Mouse (Mus musculus): ENCODE results near the gene Dnah6. TPM values are rescaled to one million over a fixed set of nuclear protein-coding genes. Genes with fewer than 3 reads are reported as not detected.

Gene Dnah6
- total RNA-seq, 2 experiments from 2014 or later: 1.1 to 1.2 TPM

DNA sequence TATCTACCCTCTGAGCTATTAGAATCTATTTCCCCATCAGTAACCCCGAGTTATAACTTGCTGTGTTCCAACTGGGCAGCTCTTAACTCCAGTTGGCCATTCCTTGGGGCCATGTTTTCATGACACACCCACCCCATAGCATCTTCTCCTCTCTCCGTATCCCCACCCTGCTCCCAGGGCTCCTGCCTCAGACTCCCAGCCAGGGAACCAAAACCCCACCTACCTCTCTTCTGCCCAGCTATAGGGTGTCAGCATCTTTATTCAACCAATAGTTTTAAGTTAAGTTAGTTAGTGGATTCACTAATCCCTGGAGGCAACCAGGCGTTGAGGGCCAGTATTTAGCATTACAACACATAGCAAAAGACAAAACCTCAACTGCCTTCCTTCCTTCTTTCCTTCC, 7.4 kb upstream of the Dnah6 start:
- intact Hi-C loops (cut with DNase I): loop anchor here (5.0 to 10.0 kb wide), 2 partner anchors 287 to 584 kb away; no protein-coding TSS in a partner anchor
- DNase-seq: no peak

- DNase-seq: no peak
- intact Hi-C loops (cut with DNase I): loop anchor here (5.0 to 10.0 kb wide), 2 partner anchors 286 to 584 kb away; no protein-coding TSS in a partner anchor
These were observed 7.0 kb upstream of the Dnah6 start for GRCm38 (mm10) chr6:73228408-73228807.

- intact Hi-C loops (cut with DNase I): loop anchor here (5.0 to 10.0 kb wide), 2 partner anchors 285 to 583 kb away; no protein-coding TSS in a partner anchor
- DNase-seq: no peak
These were observed 6.1 kb upstream of the Dnah6 start for GRCm38 (mm10) chr6:73227376-73228158.

DNA sequence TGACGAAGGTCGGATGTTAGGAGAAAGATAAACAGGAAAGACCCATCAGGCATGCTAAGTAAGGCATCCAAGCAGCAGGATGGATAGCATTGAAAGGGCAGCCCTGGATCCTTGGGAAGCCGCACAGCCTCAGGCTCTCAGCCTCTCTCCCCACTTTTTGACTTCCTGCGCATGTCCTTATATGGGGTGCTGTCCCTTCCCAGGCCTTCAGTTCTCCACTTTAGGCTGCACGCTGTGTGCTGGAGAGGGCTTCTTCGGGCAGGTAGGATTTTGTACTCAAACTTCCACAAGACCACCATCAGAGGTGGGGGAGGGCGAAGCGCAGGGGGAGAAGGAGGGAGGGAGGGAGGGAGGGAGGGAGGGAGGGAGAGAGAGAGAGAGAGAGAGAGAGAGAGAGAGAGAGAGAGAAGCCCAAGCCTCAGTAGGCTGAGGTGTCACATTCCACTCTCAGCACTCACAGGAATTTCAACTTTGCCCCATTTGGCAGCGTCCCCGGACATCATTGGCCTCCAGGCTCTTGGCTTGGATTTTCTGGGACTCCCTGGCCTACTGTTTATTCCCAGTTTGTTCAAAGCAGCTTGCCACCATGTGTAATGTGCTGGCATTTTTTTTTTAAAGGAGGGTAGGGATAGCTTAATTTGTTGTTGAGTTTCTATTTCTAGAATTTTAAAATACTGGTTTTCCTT, 1.5 kb upstream of the Dnah6 start:
- DNase-seq: peak; percentile 66
- intact Hi-C loops (cut with DNase I): loop anchor here (10.0 kb wide), 1 partner anchor 578 kb away; no protein-coding TSS in a partner anchor

- intact Hi-C loops (cut with DNase I): loop anchor here (10.0 kb wide), 1 partner anchor 577 kb away; no protein-coding TSS in a partner anchor
- DNase-seq: no peak
These were observed 696 bp upstream of the Dnah6 start for GRCm38 (mm10) chr6:73221958-73222735.

- DNase-seq: no peak
- intact Hi-C loops (cut with DNase I): no loop called here
These were observed 9.8 kb downstream of the Dnah6 start for GRCm38 (mm10) chr6:73211602-73212001.

DNA sequence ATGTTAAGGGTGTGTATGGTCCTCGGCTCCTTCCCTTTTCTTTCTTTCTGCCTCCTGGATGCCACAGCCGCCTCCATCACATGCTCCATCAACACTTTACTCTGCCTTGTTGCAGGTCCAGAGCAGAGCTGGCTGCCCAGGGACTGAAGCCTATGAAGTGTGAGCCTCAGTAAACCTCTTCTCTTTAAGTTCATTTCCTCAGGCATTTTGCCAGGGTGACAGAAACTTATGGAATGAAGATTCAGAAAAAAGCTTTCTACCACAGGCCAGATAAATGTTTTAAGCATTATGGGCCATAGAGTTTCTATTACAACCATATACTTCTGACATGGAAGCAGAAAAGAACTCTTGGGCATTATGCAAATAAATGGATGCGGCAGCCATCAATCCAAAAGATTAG, 10.4 kb downstream of the Dnah6 start:
- intact Hi-C loops (cut with DNase I): no loop called here
- no peak for DNase-seq

DNA sequence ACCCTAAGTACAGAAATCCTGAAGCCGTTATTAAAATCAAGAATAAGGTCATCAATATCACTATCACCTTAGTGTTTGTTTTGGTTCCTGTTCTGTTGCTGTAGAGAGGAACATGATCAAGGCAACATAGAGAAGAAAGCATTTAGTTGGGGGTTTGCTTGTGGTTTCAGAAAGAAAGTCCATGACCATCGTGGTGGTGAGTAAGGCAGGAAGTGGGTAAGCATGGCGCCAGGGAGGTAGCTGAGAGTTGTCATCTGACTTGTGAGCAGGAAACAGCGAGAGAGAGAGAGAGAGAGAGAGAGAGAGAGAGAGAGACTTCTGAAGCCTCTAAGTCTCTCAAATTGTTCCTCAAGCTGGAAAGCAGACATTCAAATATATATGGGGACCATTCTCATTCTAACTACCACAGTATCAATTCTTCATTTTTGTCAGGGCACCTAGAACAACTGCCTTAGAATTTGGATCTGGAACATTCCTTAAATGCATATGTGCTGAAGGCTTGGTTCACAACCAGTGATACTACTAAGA, 10.9 kb downstream of the Dnah6 start:
- no peak for DNase-seq
- intact Hi-C loops (cut with DNase I): no loop called here

GRCm38 (mm10) chr6:73209598-73209997, 11.9 kb downstream of the Dnah6 start:
- intact Hi-C loops (cut with DNase I): no loop called here
- no peak for DNase-seq

DNA sequence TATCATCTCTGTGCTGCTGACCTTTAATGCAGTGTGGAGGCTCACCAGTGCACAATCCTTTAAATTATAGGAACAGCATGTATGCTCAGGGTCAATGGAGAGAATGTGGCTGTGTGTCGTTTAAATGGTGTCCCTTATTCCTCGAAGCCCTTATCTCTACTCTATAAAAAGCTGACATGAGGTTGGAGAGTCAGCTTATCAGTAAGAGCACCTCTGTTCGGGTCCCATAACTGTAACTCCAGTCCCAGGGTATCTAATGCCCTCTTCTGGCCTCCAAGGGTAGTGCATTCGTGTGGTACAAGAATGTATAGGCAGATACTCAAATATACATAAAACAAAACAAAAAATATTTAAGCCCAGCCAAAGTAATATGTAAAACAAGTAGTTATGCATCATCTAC, 16.5 kb downstream of the Dnah6 start:
- no peak for DNase-seq

GRCm38 (mm10) chr6:73203724-73204123, 17.7 kb downstream of the Dnah6 start:
- intact Hi-C loops (cut with DNase I): no loop called here
- no peak for DNase-seq

More for the DNA sequence above, 16.5 kb downstream of the Dnah6 start:
- intact Hi-C loops (cut with DNase I): no loop called here

GRCm38 (mm10) chr6:73195291-73195690, 26.2 kb downstream of the Dnah6 start:
- no peak for DNase-seq
- intact Hi-C loops (cut with DNase I): no loop called here

- intact Hi-C loops (cut with DNase I): no loop called here
- DNase-seq: no peak
These were observed 30.7 kb downstream of the Dnah6 start for GRCm38 (mm10) chr6:73190756-73191155.

DNA sequence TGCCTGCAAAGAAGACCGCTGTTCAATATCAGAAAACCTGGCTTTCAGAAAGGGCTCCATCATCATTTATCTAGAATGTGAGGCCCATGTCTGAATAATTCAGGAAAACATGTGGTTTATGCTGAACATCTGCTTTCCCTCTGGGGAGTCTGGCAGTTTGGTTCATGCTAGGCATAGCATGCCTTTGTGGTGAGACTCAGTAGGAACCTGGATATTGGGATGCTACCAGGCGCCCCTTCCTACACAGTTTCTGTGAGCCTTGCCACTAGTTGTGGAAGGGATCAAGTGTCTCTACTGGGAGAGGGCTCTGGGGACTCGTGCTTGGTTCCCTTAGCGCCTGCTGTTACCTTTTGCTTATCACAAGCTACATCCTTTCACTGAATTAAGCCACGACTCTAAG, 37.2 kb downstream of the Dnah6 start:
- intact Hi-C loops (cut with DNase I): no loop called here
- no peak for DNase-seq

DNA sequence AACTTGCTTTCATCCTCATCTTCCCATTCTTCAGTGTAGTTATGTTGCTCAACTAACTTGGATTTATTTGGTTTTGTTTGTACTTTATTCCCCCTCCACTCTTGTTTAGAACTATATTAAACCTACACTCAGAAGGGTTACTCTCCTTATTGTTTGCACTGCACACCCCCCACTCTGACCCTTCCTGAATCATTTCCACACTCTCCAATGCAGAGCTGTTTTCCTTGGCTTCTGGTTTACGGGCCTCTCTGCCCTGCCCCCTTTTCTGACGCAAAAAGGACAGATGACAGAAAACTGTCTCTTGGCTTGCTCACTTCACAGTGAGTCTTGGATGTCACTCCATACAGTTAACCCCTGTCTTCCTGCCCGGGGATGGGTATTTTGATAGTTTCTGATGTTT, 38.5 kb downstream of the Dnah6 start:
- intact Hi-C loops (cut with DNase I): no loop called here

DNA sequence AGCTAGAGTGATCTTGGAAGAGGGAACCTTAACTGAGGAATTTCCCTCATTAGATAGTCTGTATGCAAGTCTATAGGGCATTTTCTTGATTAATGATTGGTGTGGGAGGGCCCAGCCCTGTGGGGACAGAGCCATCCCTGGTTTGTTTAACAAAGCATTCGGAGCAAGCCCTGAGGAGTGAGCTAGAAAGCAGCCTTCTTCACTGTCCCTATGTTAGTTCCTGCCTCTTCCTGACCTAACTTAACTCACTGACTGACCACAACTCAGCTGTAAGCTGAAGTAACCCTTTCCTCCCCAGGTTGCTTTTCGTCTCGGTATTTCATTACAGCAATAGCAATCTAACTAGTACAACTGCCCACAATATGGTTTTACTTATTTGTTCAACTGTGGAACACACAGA, 39.0 kb downstream of the Dnah6 start:
- DNase-seq: no peak
- intact Hi-C loops (cut with DNase I): no loop called here

More for the DNA sequence above, 38.5 kb downstream of the Dnah6 start:
- DNase-seq: no peak

- no peak for DNase-seq
- intact Hi-C loops (cut with DNase I): no loop called here
These were observed 39.4 kb downstream of the Dnah6 start for GRCm38 (mm10) chr6:73182006-73182405.

DNA sequence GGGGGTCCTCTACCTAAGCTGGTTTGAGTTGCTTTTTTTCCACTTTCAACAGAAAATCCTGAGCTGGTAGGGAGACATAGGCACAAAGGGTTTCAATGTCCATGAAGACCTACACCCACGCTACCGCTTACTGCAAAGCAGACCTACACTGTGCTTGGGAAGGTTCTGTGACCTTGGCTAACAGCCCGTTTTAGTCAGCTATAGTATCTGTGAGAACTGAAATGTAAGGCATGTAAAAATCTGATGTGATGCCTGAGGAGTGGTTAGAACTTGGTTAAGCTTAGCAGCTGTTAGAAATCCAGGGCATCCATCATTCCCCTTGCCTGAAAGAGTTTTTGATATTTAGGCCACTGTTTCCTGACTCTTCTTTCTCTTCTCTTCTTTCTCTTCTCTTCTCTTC, 46.3 kb downstream of the Dnah6 start:
- intact Hi-C loops (cut with DNase I): no loop called here
- DNase-seq: no peak

- no peak for DNase-seq
- intact Hi-C loops (cut with DNase I): no loop called here
These were observed 54.2 kb downstream of the Dnah6 start for GRCm38 (mm10) chr6:73167230-73167629.

- intact Hi-C loops (cut with DNase I): no loop called here
- no peak for DNase-seq
These were observed 58.5 kb downstream of the Dnah6 start for GRCm38 (mm10) chr6:73162958-73163357.

DNA sequence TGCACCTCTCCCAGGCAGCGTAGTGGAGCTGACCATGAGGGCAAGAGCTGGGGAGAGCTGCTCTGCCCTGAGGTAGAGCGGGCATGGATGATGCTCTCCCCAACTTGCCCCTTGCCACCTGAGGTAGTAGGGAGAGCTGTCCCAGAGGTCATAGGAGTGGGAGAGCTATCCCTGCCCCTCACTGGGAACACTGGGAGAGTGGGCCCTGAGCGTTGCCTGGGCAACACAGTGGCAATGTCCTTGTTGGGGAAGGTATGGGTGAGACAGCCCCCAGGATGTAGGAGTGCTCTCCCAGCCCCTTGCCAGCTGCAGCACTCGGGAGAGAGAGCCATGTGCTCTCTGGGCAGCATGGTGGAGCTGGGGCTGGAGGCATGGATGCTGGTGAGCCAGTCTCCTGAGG, 60.1 kb downstream of the Dnah6 start:
- DNase-seq: no peak
- intact Hi-C loops (cut with DNase I): no loop called here

Data from left cerebral cortex, postnatal 4 days (tissue).